Mouse (Mus musculus): ENCODE data around the gene Ppm1d.

Ppm1d gene

DNA sequence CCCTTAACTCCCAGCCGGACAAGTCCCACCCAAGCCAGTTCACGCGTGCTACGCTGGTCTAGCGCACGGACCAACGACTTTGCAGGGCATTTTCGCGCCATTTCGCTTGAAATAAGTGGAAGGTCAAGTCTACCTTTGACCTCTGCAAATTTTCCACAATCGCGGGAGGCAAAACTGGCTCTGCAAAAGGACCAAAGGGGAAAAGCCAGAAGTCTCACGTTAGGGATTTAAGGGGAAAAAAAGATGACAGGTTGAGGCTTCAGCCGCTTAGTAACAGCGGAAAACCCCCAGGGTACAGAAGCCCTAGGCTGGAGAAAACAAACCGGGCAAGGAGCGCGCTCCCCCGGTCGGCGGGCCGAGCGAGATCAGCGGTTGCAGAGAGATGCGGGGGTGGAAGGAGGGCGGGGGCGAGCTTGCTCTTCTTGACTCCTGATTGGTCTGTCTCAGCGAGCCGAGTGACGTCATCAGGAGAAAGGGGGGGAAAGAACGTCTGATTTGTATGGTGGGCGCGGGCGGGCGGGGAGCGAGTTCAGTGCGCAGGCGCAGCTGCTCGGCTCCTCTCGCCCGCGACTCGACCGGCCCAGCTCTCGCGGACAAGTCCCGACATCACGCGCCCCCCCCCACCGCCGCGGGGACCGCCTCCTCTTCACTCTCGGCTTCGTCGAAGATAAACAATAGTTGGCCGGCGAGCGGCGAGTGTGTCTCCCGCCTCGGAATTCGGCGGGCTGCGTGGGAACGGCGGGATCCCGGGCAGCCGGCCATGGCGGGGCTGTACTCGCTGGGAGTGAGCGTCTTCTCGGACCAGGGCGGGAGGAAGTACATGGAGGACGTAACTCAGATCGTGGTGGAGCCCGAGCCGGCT is at the start of gene Ppm1d:
TSS of gene Ppm1d (plus strand) at position 532 of the 862 bp plus-strand sequence.
- DNase-seq = peak; percentile 97

- DNase-seq = no peak
These were observed 46.4 kb upstream of the Ppm1d start for GRCm38 (mm10) chr11:85264635-85265034.

GRCm38 (mm10) chr11:85267393-85267792 is 43.7 kb upstream of the Ppm1d start:
- no peak for DNase-seq

DNA sequence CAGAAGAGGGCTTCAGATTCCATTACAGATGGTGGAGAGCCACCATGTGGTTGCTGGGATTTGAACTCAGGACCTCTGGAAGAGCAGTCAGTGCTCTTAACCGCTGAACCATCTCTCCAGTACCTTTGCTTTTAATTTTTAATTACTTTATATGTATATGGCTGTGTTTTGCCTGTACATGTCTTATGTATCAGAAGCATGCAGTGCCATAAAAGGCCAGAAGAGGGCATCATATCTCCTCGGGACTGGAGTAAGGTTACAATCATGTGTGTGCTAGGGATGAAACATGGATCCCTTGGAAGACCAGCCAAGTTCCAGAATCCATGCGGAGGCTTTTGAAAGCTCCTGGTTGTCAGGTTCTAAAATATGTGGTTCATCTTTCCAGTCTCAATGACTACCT is 40.4 kb upstream of the Ppm1d start:
- DNase-seq = peak; percentile 18

DNA sequence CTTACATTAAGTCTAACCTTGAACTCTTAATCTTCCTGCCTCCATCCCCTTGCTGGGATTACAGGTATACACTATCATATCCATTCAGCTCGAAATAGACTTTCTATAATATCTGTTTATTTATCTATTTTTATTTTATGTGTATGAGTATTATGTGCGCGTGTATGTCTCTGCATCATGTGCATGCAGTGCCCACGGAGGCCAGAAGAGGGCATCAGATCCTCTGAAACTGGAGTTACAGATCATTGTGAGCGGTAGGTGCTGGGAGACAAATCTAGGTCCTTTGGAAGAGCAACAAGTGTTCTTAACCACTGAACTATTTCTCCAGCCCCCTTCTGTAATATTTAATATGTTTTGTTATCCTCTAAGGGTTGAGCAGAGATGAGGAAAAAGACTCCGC is 37.7 kb upstream of the Ppm1d start:
- no peak for DNase-seq

- no peak for DNase-seq
These were observed 35.9 kb upstream of the Ppm1d start for GRCm38 (mm10) chr11:85275151-85275550.

DNA sequence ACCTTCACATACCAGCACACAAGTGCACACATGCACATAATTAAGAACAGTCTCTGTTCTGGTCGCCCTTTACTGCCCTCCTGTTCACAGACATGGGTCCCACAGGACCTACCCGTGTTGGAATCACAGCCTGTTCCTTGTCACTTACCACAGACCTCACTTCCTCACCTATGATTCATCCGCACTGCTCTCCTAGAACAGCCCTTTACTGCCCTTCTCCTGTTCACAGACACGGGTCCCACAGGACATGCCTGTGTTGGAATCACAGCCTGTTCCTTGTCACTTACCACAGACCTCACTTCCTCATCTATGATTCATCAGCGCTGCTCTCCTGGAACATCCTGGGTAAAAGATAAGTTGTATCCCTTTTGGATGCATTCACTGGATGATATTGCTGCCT is 33.4 kb upstream of the Ppm1d start:
- no peak for DNase-seq

DNA sequence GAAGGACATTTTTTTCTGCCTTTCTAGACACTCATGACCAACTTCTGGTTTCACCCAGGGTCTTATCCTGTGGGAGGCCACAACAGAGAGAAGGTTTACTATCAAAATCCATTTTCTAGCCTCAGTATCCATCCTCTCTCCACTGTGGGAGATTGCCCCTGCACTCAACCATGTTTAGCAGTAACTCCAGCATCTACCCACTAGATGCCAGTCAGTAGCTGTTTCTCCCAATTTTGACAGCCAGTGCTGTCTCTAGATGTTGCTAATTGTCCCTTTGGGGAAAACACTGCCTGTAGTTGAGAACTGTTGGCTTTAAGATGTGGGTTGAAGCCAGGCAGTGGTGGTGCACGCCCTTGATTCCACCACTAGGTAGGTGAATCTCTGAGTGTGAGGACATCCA is 32.9 kb upstream of the Ppm1d start:
- no peak for DNase-seq

- DNase-seq = no peak
These were observed 29.7 kb upstream of the Ppm1d start for GRCm38 (mm10) chr11:85281219-85281878.

GRCm38 (mm10) chr11:85297953-85298352 is 13.1 kb upstream of the Ppm1d start:
- no peak for DNase-seq

DNA sequence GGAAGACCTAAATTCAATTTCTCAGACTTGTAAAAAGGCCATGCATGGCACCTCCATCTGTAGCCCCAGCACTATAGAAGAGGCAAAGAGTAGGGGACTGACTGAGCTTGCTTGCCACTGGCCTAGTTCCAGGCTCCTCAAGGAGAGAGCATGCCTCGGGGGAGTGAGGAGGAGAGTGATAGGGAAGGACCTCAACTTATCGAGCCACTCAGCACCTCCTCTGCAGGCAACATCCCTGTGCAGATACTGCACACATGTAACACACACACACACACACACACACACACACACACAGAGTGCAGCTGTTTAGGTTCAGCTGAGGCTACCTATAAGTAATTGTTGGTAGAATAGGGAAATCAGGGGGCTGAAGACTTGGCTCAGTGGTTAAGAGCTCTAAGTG is 11.2 kb upstream of the Ppm1d start:
- DNase-seq = no peak

DNA sequence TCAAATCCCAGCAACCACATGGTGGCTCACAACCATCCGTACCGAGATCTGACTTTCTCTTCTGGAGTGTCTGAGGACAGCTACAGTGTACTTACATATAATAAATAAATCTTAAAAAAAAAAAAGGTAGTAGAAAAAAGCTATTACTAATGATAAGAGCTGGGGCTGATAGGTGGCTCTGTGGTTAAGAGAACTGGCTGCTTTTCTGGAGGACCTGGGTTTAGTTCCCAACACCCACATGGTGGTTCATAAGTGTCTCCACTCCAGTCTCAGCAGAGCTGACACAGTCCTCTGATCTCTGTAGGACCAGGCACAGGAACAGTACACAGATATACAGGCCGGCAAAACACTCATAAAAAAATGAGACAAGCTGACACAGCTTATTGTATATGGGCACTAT is 9.9 kb upstream of the Ppm1d start:
- DNase-seq = no peak

GRCm38 (mm10) chr11:85301836-85302235 is 9.2 kb upstream of the Ppm1d start:
- DNase-seq = no peak

DNA sequence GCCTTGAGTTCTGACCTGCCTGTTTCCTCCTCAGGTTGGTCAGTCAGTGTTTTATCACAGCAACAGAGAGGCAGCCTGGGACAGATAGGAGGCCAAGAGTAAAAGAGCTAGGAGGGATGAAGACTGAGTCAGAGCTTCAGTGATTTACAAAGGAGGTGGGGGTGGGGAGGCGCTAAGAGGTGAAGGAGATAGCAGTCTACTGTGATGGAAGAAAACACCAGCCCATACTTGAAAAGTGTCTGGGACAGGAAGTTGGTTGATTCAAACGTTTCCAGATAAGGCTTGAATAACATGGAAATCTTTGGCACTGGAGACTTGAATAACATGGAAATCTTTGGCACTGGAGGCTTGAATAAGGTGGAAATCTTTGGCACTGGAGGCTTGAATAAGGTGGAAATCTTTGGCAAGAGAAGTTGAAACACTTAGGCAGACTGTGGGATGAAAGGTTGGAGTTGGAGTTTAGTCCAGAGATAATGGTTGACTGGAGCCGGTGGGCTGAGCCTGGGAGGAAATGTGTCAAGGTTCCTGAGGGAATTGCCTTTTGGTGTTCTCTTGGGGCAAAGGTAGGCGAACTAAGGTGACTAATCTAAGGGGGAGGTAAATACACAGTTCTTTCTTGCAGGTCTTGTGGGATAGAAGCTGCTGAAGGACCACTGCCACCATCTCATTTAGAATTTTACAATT is 4.3 kb upstream of the Ppm1d start:
- no peak for DNase-seq

DNA sequence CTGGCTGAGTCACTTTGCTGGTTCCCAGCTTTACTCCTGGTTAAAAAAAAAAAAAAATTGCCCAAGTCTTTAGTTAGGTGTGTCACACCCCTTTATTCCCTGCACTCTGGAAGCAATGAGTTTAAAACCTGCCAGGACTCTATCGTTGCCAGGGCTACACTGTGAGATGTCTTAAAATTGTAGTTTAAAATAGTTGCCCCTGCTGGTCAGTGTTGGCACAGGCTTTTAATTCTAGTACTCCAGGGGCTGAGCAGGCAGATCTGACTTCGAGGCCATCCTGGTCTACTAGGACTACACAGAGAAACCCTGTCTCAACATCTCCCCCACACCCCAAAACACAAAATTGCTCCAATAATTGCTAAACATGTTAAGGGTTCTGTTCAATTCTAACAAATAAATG is 2.2 kb upstream of the Ppm1d start:
- DNase-seq = peak; percentile 51

- DNase-seq = no peak
These were observed 684 bp upstream of the Ppm1d start for GRCm38 (mm10) chr11:85310407-85310712.

GRCm38 (mm10) chr11:85311645-85312490 is 824 bp downstream of the Ppm1d start:
- peak; percentile 75 for DNase-seq

DNA sequence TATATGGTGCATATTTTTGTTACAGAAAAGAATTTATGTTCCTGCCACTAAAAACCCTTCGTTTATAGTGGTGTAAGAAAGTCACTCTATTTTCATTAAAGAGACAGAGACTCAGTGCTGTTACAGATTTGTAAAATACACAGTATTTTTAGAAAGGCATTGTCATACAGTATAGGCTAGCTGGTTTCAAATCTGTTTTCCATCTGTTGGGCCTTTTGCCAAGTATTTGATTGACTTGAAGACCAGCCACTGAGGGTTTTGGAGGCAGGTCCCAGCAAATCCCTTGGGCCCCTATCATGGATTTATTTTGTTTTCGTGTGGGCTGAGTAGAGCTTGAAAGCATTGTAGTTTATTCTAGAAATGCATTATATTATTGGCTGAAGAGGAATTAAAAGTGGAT is 1.8 kb downstream of the Ppm1d start:
- DNase-seq = peak; percentile 84

DNA sequence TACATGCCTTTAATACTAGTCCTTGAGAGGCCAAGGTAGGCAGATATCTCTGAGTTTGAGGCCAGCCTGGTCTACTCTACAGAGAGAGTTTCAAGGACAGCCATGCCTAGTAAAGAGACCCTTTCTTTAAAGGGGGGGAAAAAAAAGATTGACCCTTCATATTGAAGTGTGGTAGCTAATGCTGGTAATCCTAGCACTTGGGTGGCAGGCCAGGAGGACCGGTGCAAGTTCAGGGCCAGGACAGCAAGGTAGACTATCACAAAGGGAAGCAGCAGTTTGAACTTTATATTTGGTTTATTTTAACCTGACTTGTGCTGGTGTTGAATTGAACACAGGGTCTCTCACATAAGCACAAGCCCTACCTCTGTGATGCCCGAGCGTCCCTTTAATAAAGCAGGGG is 2.3 kb downstream of the Ppm1d start:
- no peak for DNase-seq

- peak; percentile 51 for DNase-seq
These were observed 12.7 kb downstream of the Ppm1d start for GRCm38 (mm10) chr11:85323567-85324330.

DNA sequence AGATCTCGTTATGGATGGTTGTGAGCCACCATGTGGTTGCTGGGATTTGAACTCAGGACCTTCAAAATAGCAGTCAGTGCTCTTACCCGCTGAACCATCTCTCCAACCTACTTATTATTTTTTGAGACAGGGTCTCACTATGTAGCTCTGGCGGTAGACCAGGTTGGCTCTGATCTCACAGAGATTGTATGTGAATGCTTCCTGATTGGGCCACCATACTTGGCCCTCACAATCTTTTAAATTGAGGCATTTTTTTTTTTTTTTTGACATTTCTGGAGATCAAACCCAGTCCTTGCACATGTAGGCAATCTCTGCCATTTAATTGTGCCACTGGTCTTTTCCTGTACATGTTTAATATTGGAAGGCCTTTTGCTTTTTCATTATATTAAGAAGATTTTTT is 17.7 kb downstream of the Ppm1d start:
- peak; percentile 61 for DNase-seq

GRCm38 (mm10) chr11:85329167-85329894 is 18.3 kb downstream of the Ppm1d start:
- DNase-seq = peak; percentile 95

All from cerebellum, adult 9-11 months (tissue).